17 mouse cellular contexts compared by ENCODE assay signal in the genomic region with DNA sequence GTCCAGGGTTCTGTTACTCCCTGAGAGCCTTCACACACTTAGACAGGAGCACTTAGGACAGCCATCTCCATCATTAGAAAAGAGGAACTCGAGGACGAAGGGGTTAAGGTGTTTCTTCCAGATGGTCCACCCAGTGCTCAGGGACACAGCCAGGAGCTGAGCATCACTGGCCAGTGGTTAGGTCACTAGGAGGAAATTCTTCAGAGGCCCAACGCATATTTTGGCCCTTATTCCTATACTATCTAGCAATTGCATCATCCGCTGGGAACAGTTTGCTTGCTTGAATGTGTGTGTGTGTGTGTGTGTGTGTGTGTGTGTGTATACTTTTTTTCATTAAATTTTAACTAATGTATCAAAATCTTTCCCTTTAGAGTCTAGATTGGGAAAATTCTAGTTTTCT. TPM values are rescaled to one million over a fixed set of nuclear protein-coding genes. Genes with fewer than 3 reads are reported as not detected.
DNase-seq lines count a peak whose midpoint lies in the region; ATAC-seq and TF ChIP-seq lines count a peak whose summit lies in the region.
"Had no signal": no experiment of that assay in that cellular context is flagged by ENCODE, and none has a peak within 500 bp of the region (broad histone marks: within the 10 kb centered on the region; RNA-seq: fewer than 3 reads in every experiment).

No protein-coding gene starts in this region.

- H3K4me3 ChIP-seq in lung, embryonic 15.5 days = no peak overlapping the region
- H3K4me3 ChIP-seq in heart, postnatal 0 days (ENCODE audit: low read depth, low read length) = no peak overlapping the region
- no peak overlapping the region for H3K4me3 ChIP-seq in forebrain, postnatal 0 days (ENCODE audit: low read depth, low read length)
- H3K4me3 ChIP-seq: heart, adult 2 months; limb, embryonic 15.5 days; midbrain, embryonic 15.5 days had no signal

- no peak overlapping the region for H3K27ac ChIP-seq in lung, embryonic 15.5 days
- H3K27ac ChIP-seq in heart, postnatal 0 days (ENCODE audit: low read depth) = no peak overlapping the region
- H3K27ac ChIP-seq in forebrain, postnatal 0 days (ENCODE audit: low read depth, low read length) = no peak overlapping the region
- H3K27ac ChIP-seq: heart, adult 2 months; hindbrain, postnatal 0 days; limb, embryonic 15.5 days; midbrain, embryonic 15.5 days had no signal

- no peak for TF ChIP-seq CTCF in heart, postnatal 0 days (IDR thresholded peaks at IDR 0.05; ENCODE audit: low read depth)
- no peak for TF ChIP-seq CTCF in forebrain, postnatal 0 days (IDR thresholded peaks at IDR 0.05; ENCODE audit: low read depth)

- no peak for TF ChIP-seq EP300 in heart, postnatal 0 days (IDR thresholded peaks at IDR 0.05; ENCODE audit: low read depth)

- no peak for DNase-seq in lung, adult 18-20 months
- peak; percentile 45 for DNase-seq in adipocyte (ENCODE audit: low spot score)
- peak; percentile 51 for DNase-seq in heart, postnatal 0 days (ENCODE audit: low spot score)
- peak; percentile 64 for DNase-seq in skeletal muscle tissue, adult 2 months (ENCODE audit: low read depth, low spot score)
- no peak for DNase-seq in forebrain, postnatal 0 days
- DNase-seq in thymus, postnatal 36 days = no peak
- DNase-seq: adrenal gland, adult 2 months; cerebellum, adult 8-10 months; kidney, adult 18-20 months; kidney, postnatal 14 days; right cerebral cortex, postnatal 14 days; thymus, adult 18-20 months had no signal

- peak; percentile 78 for ATAC-seq in lung, embryonic 15.5 days (ENCODE audit: borderline replicate concordance, extremely low read depth, low FRiP score, low TSS enrichment)
- peak; percentile 64 for ATAC-seq in heart, postnatal 0 days (ENCODE audit: insufficient read depth, low read depth)
- ATAC-seq in forebrain, postnatal 0 days = no peak
- ATAC-seq: hindbrain, postnatal 0 days; midbrain, embryonic 15.5 days had no signal

- H3K9me3 ChIP-seq in lung, embryonic 15.5 days = no peaks in the 10 kb centered on the region
- no peaks in the 10 kb centered on the region for H3K9me3 ChIP-seq in heart, postnatal 0 days (replicated peaks; ENCODE audit: control insufficient read depth, low read length)
- no peaks in the 10 kb centered on the region for H3K9me3 ChIP-seq in forebrain, postnatal 0 days (ENCODE audit: low read length)
- H3K9me3 ChIP-seq: limb, embryonic 15.5 days; midbrain, embryonic 15.5 days had no signal

- 67% methylated on average over 4 of the region's 4 CpGs for WGBS in lung, embryonic 15.5 days
- WGBS in heart, postnatal 0 days = 62% methylated on average over 4 of the region's 4 CpGs
- WGBS in forebrain, postnatal 0 days = 87% methylated on average over 4 of the region's 4 CpGs

- H3K9ac ChIP-seq in lung, embryonic 15.5 days = no peak overlapping the region
- H3K9ac ChIP-seq in heart, postnatal 0 days (replicated peaks; ENCODE audit: low read depth, low read length) = no peak overlapping the region
- no peak overlapping the region for H3K9ac ChIP-seq in forebrain, postnatal 0 days
- H3K9ac ChIP-seq: limb, embryonic 15.5 days; midbrain, embryonic 15.5 days had no signal

- no peaks in the 10 kb centered on the region for H3K4me1 ChIP-seq in lung, embryonic 15.5 days
- 0 out of 2 replicates have a peak, but pooled peaks cover 2% of the 10 kb centered on the region for H3K4me1 ChIP-seq in heart, postnatal 0 days (ENCODE audit: control insufficient read depth, insufficient read depth)
- H3K4me1 ChIP-seq in forebrain, postnatal 0 days (ENCODE audit: insufficient read depth) = no peaks in the 10 kb centered on the region
- H3K4me1 ChIP-seq: midbrain, embryonic 15.5 days had no signal

- no peak overlapping the region for H3K4me2 ChIP-seq in lung, embryonic 15.5 days
- H3K4me2 ChIP-seq in heart, postnatal 0 days (ENCODE audit: low read depth, low read length) = no peak overlapping the region
- no peak overlapping the region for H3K4me2 ChIP-seq in forebrain, postnatal 0 days (ENCODE audit: low read depth)
- H3K4me2 ChIP-seq: limb, embryonic 15.5 days; midbrain, embryonic 15.5 days had no signal

- no peaks in the 10 kb centered on the region for H3K36me3 ChIP-seq in lung, embryonic 15.5 days
- H3K36me3 ChIP-seq in heart, postnatal 0 days (replicated peaks; ENCODE audit: control insufficient read depth, insufficient read depth, low read length) = no peaks in the 10 kb centered on the region
- no peaks in the 10 kb centered on the region for H3K36me3 ChIP-seq in forebrain, postnatal 0 days (ENCODE audit: insufficient read depth)
- H3K36me3 ChIP-seq: limb, embryonic 15.5 days; midbrain, embryonic 15.5 days had no signal

- no peaks in the 10 kb centered on the region for H3K27me3 ChIP-seq in lung, embryonic 15.5 days
- H3K27me3 ChIP-seq in heart, postnatal 0 days (ENCODE audit: control insufficient read depth, insufficient read depth, low read length) = no peaks in the 10 kb centered on the region
- no peaks in the 10 kb centered on the region for H3K27me3 ChIP-seq in forebrain, postnatal 0 days (ENCODE audit: insufficient read depth, low read length)
- H3K27me3 ChIP-seq: limb, embryonic 15.5 days; midbrain, embryonic 15.5 days had no signal

RNA-seq across cellular contexts. Expression of a gene that starts 45.5 kb away (rescaled TPM):
- polyA plus RNA-seq in lung, embryonic 15.5 days (2015; fragmentation: Nextera tagmentation; extraction: Ambion mirVana) = 38.2 and 40.2 TPM in 2 replicates
- 19.9 and 22.0 TPM in 2 replicates for total RNA-seq in heart, postnatal 0 days (2014; rRNA removed; ENCODE audit: low replicate concordance)
- polyA plus RNA-seq in heart, postnatal 0 days (2015; fragmentation: Nextera tagmentation; extraction: Ambion mirVana) = 11.4 and 12.6 TPM in 2 replicates
- total RNA-seq in forebrain, postnatal 0 days (2014; rRNA removed) = 18.8 and 25.4 TPM in 2 replicates
- polyA plus RNA-seq in forebrain, postnatal 0 days (2015; fragmentation: Nextera tagmentation; extraction: Ambion mirVana) = 13.8 and 19.4 TPM in 2 replicates

Comparison
In these comparisons a context has a peak if more than half of its experiments do, and no peak if none do; other contexts are left out.
1. DNase-seq: peak in adipocyte (single experiment), heart, postnatal 0 days (single experiment) and skeletal muscle tissue, adult 2 months (single experiment); none in lung, adult 18-20 months (0 of 2), forebrain, postnatal 0 days (single experiment) and thymus, postnatal 36 days (0 of 2).